Mouse (Mus musculus): ENCODE data around the gene Tfdp2. TPM values are rescaled to one million over a fixed set of nuclear protein-coding genes. Genes with fewer than 3 reads are reported as not detected.
"Not testable (repeated sequence)": the region's sequence is repeated elsewhere in the genome, so short reads cannot be mapped to it uniquely, and the experiment has no call there.

Gene Tfdp2
- polyA plus RNA-seq, 1 experiment from 2014 or later, result 62.8 TPM

DNA sequence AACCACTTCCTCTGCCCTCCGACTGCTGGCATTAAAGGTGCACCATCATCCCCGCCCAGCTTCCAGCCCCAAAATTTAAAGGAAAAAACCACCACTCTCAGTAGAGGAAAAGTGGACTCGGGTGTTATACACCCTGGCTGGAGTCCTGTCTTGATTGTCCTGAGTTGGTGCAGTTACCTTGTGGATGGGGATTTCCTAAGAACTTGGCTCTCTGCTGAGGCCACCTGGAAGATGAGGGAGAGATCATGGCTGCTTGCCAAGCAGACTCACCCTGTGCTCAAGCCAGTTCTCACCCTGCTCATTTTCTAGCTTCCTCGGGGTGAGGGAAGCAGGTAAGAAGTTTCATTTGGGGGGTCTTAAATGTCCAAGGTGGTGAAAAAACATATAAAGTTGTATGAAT lies 132.2 kb downstream of the Tfdp2 start:
- WGBS, result 78% methylated on average over 4 of the region's 4 CpGs
- H3K9ac ChIP-seq (ENCODE audit: low read depth, low read length), result no peak overlapping the region
- H3K4me2 ChIP-seq, result no peak overlapping the region
- DNase-seq (ENCODE audit: low spot score) (no peak), ATAC-seq (replicated peaks; ENCODE audit: low FRiP score) (no peak)
- no peaks in the 10 kb centered on the region for H3K27me3 ChIP-seq (replicated peaks; ENCODE audit: control insufficient read depth, insufficient read depth, low read length)
- H3K27ac ChIP-seq (ENCODE audit: low read depth, low read length), result no peak overlapping the region
- H3K9me3 ChIP-seq (ENCODE audit: control insufficient read depth, low read length), result no peaks in the 10 kb centered on the region
- peaks cover 10% of the 10 kb centered on the region; the same call in 1 of the 2 replicates for H3K36me3 ChIP-seq (ENCODE audit: control insufficient read depth, insufficient read depth, low read length)
- H3K4me3 ChIP-seq (ENCODE audit: low read depth, low read length), result no peak overlapping the region
- no peaks in the 10 kb centered on the region for H3K4me1 ChIP-seq (replicated peaks; ENCODE audit: control insufficient read depth, insufficient read depth, low read length)

DNA sequence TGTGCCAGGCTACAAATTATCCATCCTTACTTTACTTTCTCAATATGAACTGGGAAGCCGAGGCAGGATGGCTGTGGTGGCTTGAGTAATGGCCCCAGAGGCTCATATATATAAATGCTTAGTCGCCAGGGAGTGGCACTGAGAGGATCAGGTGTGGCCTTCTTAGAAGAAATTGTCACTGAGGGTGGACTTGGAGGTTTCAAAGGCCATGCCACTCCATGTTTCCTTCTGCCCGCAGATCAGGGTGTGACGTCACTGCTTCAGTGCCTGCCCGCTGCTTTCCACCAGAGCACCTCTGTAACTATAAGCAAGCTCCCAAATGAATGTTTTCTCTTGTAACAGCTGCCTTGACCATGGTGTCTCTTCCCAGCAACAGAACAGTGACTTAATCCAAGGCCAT lies 135.1 kb downstream of the Tfdp2 start:
- Histone ChIP-seq H3K36me3 (ENCODE audit: control insufficient read depth, insufficient read depth, low read length) (peaks cover 20% of the 10 kb centered on the region), H3K9ac (ENCODE audit: low read depth, low read length) (no peak overlapping the region), H3K4me3 (ENCODE audit: low read depth, low read length) (no peak overlapping the region), H3K4me2 (no peak overlapping the region), H3K27ac (ENCODE audit: low read depth, low read length) (no peak overlapping the region), H3K27me3 (replicated peaks; ENCODE audit: control insufficient read depth, insufficient read depth, low read length) (no peaks in the 10 kb centered on the region), H3K9me3 (ENCODE audit: control insufficient read depth, low read length) (no peaks in the 10 kb centered on the region), H3K4me1 (replicated peaks; ENCODE audit: control insufficient read depth, insufficient read depth, low read length) (no peaks in the 10 kb centered on the region)
- no peak for ATAC-seq (replicated peaks; ENCODE audit: low FRiP score)
- WGBS, result 88% methylated on average over 5 of the region's 5 CpGs
- DNase-seq (ENCODE audit: low spot score), result no peak

DNA sequence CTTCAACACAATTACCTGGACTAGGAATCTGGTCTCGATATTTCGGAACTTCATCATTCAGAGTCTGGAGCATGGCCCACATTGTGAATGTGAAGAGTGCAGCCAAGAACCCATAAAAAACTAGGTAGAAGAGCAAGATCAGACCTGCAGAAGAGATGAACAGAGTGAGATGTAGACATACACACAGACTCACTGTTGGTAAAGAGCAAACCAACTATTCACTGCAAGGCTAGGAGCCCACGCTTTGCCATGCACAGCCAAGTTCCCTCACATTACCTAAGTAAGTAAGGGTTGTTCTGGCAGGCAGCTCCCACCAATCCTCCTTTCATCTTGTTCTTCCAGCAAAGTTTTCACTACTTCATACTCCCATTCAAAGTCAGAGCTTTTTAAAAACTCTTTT lies 149.7 kb downstream of the Tfdp2 start:
- 91% methylated on average over 3 of the region's 3 CpGs for WGBS
- no peak overlapping the region for H3K4me2 ChIP-seq
- H3K27ac ChIP-seq (ENCODE audit: low read depth, low read length), result no peak overlapping the region
- DNase-seq (ENCODE audit: low spot score) (no peak), ATAC-seq (replicated peaks; ENCODE audit: low FRiP score) (no peak)
- H3K4me1 ChIP-seq (replicated peaks; ENCODE audit: control insufficient read depth, insufficient read depth, low read length), result no peaks in the 10 kb centered on the region; the same call in none of the 2 replicates
- H3K36me3 ChIP-seq (ENCODE audit: control insufficient read depth, insufficient read depth, low read length), result peaks cover 3% of the 10 kb centered on the region; the same call in 1 of the 2 replicates
- no peak overlapping the region for H3K9ac ChIP-seq (ENCODE audit: low read depth, low read length)
- no peaks in the 10 kb centered on the region for H3K27me3 ChIP-seq (replicated peaks; ENCODE audit: control insufficient read depth, insufficient read depth, low read length)
- no peaks in the 10 kb centered on the region for H3K9me3 ChIP-seq (ENCODE audit: control insufficient read depth, low read length)
- no peak overlapping the region for H3K4me3 ChIP-seq (ENCODE audit: low read depth, low read length)

DNA sequence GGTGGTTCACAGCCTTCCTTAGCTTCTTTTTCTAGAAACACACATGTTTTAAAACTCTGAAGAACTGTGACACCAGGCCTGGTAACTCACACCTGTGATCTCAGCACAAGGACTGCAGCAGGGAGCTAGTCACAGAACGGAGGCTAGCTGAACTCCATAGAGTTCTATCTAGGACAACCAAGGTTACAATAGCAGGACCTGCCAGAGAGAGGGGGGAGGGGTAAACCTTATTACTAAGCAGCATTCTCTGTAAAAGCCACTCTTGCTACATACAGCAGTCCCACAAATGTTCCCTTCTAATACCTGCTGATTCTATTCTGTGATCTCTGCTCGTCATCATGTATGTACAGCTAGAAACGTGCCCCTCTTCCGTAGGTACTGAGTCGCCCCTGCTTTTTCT lies 152.8 kb downstream of the Tfdp2 start:
- H3K27me3 ChIP-seq (replicated peaks; ENCODE audit: control insufficient read depth, insufficient read depth, low read length), result no peaks in the 10 kb centered on the region
- H3K9me3 ChIP-seq (ENCODE audit: control insufficient read depth, low read length), result no peaks in the 10 kb centered on the region
- no peak overlapping the region for H3K27ac ChIP-seq (ENCODE audit: low read depth, low read length)
- H3K4me3 ChIP-seq (ENCODE audit: low read depth, low read length), result no peak overlapping the region
- H3K9ac ChIP-seq (ENCODE audit: low read depth, low read length), result no peak overlapping the region
- DNase-seq (ENCODE audit: low spot score), result no peak
- 79% methylated on average over 5 of the region's 5 CpGs for WGBS
- no peak overlapping the region for H3K4me2 ChIP-seq
- peaks cover 2% of the 10 kb centered on the region for H3K4me1 ChIP-seq (replicated peaks; ENCODE audit: control insufficient read depth, insufficient read depth, low read length)
- H3K36me3 ChIP-seq (ENCODE audit: control insufficient read depth, insufficient read depth, low read length), result no peaks in the 10 kb centered on the region
- no peak for ATAC-seq (replicated peaks; ENCODE audit: low FRiP score)

DNA sequence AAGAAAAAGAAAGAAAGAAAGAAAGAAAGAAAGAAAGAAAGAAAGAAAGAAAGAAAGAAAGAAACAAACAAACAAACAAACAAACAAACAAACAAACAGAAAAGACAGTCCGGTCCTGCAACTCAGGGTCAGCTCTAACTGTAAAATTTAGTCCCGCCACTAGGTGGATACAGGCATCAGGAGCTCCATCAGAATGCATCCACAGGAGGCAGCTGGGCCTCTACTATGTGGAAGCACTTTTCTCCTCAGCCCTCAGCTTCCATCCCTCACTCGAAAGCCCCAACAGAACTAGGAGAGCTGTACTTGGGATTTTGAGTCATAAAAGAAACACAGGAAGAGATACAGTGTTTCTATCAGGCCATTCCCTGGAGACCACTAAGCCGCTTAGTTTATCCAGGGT lies 153.9 kb downstream of the Tfdp2 start:
- H3K9ac ChIP-seq (ENCODE audit: low read depth, low read length), result no peak overlapping the region
- no peaks in the 10 kb centered on the region for H3K9me3 ChIP-seq (ENCODE audit: control insufficient read depth, low read length)
- peaks cover 6% of the 10 kb centered on the region for H3K4me1 ChIP-seq (replicated peaks; ENCODE audit: control insufficient read depth, insufficient read depth, low read length)
- ATAC-seq (replicated peaks; ENCODE audit: low FRiP score) (0 out of 2 replicates have a peak, but pooled peaks have one; percentile 63), DNase-seq (ENCODE audit: low spot score) (no peak)
- H3K4me3 ChIP-seq (ENCODE audit: low read depth, low read length), result no peak overlapping the region
- H3K36me3 ChIP-seq (ENCODE audit: control insufficient read depth, insufficient read depth, low read length), result no peaks in the 10 kb centered on the region
- WGBS, result 44% methylated on average over 4 of the region's 4 CpGs
- no peaks in the 10 kb centered on the region for H3K27me3 ChIP-seq (replicated peaks; ENCODE audit: control insufficient read depth, insufficient read depth, low read length)
- no peak overlapping the region for H3K27ac ChIP-seq (ENCODE audit: low read depth, low read length)
- H3K4me2 ChIP-seq, result no peak overlapping the region

DNA sequence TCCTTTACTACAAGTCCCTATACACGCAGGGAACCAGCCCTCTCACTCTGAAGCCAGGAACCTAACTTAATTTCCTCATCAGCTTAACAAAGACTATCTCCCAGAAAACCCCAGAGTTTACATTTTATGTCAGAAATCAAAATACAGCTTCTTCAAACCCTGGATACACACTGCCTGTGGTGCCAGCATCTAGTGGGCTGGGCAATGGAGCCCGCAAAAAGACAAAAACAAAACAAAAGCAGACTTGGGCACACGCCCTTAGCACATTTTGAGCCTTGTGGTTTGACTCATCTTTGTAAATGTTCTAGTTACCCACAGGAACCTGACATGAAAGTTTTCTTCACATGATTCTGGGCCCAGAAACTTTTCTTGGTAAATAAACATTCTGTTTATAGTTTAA lies 154.4 kb downstream of the Tfdp2 start:
- 63% methylated on average over 3 of the region's 3 CpGs for WGBS
- Histone ChIP-seq H3K9me3 (ENCODE audit: control insufficient read depth, low read length) (no peaks in the 10 kb centered on the region), H3K27ac (ENCODE audit: low read depth, low read length) (no peak overlapping the region), H3K27me3 (replicated peaks; ENCODE audit: control insufficient read depth, insufficient read depth, low read length) (no peaks in the 10 kb centered on the region), H3K4me2 (no peak overlapping the region), H3K4me3 (ENCODE audit: low read depth, low read length) (no peak overlapping the region), H3K9ac (ENCODE audit: low read depth, low read length) (no peak overlapping the region), H3K4me1 (replicated peaks; ENCODE audit: control insufficient read depth, insufficient read depth, low read length) (peaks cover 6% of the 10 kb centered on the region), H3K36me3 (ENCODE audit: control insufficient read depth, insufficient read depth, low read length) (no peaks in the 10 kb centered on the region; the same call in 1 of the 2 replicates)
- no peak for DNase-seq (ENCODE audit: low spot score)
- ATAC-seq (replicated peaks; ENCODE audit: low FRiP score), result no peak

DNA sequence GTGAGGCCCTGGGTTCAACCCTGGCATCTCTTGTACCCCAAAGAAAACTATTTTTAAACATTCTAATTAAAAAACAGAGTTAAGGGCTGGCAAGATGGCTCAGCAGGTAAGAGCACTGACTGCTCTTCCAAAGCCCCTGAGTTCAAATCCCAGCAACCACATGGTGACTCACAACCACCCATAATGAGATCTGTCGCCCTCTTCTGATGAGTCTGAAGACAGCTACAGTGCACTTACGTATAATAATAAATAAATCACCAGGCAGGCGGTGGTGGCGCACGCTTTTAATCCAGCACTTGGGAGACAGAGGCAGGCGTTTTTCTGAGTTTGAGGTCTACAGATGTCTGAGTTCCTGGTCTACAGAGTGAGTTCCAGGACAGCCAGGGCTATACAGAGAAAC lies 155.7 kb downstream of the Tfdp2 start:
- not testable (repeated sequence) for ATAC-seq (replicated peaks; ENCODE audit: low FRiP score); H3K4me3 ChIP-seq (ENCODE audit: low read depth, low read length); H3K4me2 ChIP-seq; DNase-seq (ENCODE audit: low spot score); H3K4me1 ChIP-seq (replicated peaks; ENCODE audit: control insufficient read depth, insufficient read depth, low read length); H3K9me3 ChIP-seq (ENCODE audit: control insufficient read depth, low read length); H3K36me3 ChIP-seq (ENCODE audit: control insufficient read depth, insufficient read depth, low read length); H3K9ac ChIP-seq (ENCODE audit: low read depth, low read length); H3K27me3 ChIP-seq (replicated peaks; ENCODE audit: control insufficient read depth, insufficient read depth, low read length); H3K27ac ChIP-seq (ENCODE audit: low read depth, low read length)
- 87% methylated on average over 6 of the region's 6 CpGs for WGBS

DNA sequence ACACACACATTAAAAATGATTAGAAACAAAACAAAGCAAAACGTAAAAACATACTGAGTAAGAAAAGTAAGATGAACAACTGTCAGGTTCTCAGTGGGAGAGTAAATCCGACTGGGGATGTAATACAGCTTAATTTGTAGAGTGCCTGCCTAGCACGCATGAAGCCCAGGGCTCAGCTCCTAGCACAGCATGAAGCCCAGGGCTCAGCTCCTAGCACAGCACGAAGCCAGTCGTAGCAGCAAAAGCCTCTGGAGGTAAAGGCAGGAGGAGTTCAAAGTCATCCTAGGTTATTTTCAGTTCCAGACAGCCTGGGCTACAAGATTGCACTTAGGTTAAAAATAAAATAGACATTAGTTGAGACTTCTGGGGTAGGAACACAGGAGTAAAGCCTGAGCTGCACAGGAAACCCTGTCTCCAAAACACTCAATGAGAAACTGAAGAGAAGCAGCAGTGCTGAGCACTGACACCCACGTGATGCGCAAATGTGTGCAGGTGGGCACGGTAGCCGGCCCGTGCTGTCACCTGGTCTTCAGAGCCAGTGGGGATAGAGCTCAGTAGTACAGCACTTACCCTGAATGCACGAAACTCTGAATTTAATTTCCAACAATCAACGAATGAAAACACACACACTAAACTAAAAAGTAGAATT lies 157.2 kb downstream of the Tfdp2 start:
- no peak overlapping the region for H3K27ac ChIP-seq (ENCODE audit: low read depth, low read length)

DNA sequence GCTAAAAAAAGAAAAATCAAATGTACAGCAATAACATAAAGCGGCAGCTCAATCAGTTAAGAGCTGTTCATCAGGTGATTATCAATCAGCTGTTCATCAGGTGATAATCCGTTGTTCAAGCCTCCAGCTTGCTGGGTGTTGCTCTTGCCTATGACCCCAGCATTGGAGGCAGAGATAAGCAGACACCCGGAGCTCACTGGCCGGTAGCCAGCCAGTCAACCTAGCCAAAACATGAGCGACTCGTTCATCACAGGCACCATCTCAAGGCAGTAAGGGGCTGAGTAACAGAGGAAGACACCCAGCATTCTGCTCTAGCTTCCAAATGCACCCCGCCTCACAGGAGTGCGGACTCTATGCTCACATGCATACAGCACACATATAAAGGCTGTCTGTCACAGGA lies 157.7 kb downstream of the Tfdp2 start:
- H3K9ac ChIP-seq (ENCODE audit: low read depth, low read length), result no peak overlapping the region
- no peaks in the 10 kb centered on the region for H3K27me3 ChIP-seq (replicated peaks; ENCODE audit: control insufficient read depth, insufficient read depth, low read length)
- H3K27ac ChIP-seq (ENCODE audit: low read depth, low read length), result no peak overlapping the region
- no peak overlapping the region for H3K4me2 ChIP-seq
- no peaks in the 10 kb centered on the region; the same call in 1 of the 2 replicates for H3K36me3 ChIP-seq (ENCODE audit: control insufficient read depth, insufficient read depth, low read length)
- no peaks in the 10 kb centered on the region for H3K9me3 ChIP-seq (ENCODE audit: control insufficient read depth, low read length)
- no peak for DNase-seq (ENCODE audit: low spot score)
- ATAC-seq (replicated peaks; ENCODE audit: low FRiP score), result peak; percentile 60
- 48% methylated on average over 8 of the region's 8 CpGs for WGBS
- peaks cover 9% of the 10 kb centered on the region for H3K4me1 ChIP-seq (replicated peaks; ENCODE audit: control insufficient read depth, insufficient read depth, low read length)
- no peak overlapping the region for H3K4me3 ChIP-seq (ENCODE audit: low read depth, low read length)

More for the DNA sequence above, 157.2 kb downstream of the Tfdp2 start:
- Histone ChIP-seq H3K4me2 (no peak overlapping the region), H3K27me3 (replicated peaks; ENCODE audit: control insufficient read depth, insufficient read depth, low read length) (no peaks in the 10 kb centered on the region), H3K36me3 (ENCODE audit: control insufficient read depth, insufficient read depth, low read length) (no peaks in the 10 kb centered on the region; the same call in 1 of the 2 replicates), H3K9ac (ENCODE audit: low read depth, low read length) (no peak overlapping the region), H3K9me3 (ENCODE audit: control insufficient read depth, low read length) (no peaks in the 10 kb centered on the region), H3K4me3 (ENCODE audit: low read depth, low read length) (no peak overlapping the region), H3K4me1 (replicated peaks; ENCODE audit: control insufficient read depth, insufficient read depth, low read length) (peaks cover 9% of the 10 kb centered on the region)
- WGBS, result 85% methylated on average over 12 of the region's 12 CpGs
- no peak for DNase-seq (ENCODE audit: low spot score)
- ATAC-seq (replicated peaks; ENCODE audit: low FRiP score), result no peak

All from liver, embryonic 11.5 days (tissue).